Mouse (Mus musculus) neural tube, embryonic 10.5 days (tissue): ENCODE data around the gene Nup43.
"Not testable (repeated sequence)": the region's sequence is repeated elsewhere in the genome, so short reads cannot be mapped to it uniquely, and the experiment has no call there.

ENCODE experiments used
- DNase-seq: peaks from one replicate; pipeline ENCODE4 v3.0.0-alpha.2; 2017; ENCODE audit warnings: low spot score; ENCODE audit errors: extremely low spot score

Nup43 gene

DNA sequence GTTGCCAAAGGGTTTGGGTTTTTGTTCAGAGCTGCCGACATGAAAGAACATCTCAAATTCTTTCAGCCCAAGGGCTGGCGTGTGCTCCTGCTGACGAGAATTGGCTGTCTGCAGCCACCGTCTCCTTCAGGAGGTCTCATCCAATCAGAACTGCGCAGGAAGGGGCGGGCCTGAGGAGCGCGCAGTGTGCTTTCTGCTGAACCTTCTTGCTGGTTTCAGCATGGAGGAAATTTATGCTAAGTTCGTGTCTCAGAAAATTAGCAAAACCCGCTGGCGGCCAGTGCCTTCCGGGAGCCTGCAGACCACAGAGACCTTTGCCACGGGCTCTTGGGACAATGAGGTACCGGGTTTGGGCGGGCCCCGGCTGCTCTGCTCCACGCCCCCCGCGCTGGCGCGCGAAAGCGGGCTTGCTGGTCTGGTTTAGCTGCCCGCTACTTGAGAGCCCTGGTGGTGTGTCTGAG, at the start of gene Nup43:
Gene Nup43 (plus strand): TSS at position 162 of the 461 bp plus-strand sequence.
- peak; percentile 87 for DNase-seq

DNA sequence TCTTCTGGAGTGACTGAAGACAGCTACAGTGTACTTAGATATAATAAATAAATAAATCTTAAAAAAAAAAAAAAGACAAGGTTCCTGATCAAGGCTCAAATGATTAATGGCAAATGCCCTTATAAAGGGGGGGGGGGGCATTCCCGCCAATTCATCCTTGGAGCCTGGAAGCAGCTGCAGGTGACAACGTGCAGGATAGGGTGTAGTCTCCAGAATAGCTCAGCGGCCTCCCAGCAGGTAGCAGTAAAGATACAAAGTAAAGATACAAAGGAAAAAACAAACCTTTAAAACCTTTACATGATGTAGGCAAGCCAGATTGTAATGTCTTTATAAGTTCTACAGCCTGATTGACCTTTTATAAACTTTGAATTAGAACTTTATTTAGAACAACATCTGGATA, 49.7 kb upstream of the Nup43 start:
- DNase-seq = not testable (repeated sequence)

- no peak for DNase-seq
Observed at GRCm38 (mm10) chr10:7619821-7620241, 47.5 kb upstream of the Nup43 start.

- DNase-seq = no peak
Observed at GRCm38 (mm10) chr10:7620723-7621122, 46.6 kb upstream of the Nup43 start.

GRCm38 (mm10) chr10:7622378-7622777, 44.9 kb upstream of the Nup43 start:
- DNase-seq = no peak

DNA sequence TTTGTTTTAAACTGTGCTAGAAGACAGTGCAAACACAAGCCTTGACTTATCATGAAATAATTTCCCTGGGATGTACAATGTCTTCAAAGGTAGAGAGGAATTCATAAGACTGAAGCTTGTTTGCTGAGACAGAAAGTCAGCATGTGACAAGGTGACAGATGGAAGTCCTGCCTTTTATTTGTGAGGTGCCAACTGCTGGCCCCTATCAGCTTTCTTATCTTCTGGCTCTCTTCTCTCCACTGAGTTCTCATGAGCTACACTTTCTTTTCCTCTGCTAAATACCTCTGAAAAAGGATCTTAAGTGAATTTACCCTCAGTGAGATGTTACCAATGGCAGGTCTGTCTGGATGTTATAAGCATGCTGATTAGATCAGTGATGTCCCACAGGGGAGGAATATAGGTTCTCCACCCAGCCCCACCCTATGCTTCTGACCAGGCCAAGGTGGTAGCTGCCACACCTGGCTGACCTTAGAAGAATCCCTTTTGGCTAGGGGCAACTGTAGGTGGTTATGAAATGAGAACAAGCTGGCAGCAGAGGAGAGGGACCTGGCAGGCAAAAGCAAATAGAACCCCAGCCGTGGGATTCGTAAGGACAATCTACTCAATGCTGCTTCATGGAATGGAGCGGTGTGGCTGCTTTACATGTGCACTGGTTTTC, 43.3 kb upstream of the Nup43 start:
- DNase-seq = no peak

DNA sequence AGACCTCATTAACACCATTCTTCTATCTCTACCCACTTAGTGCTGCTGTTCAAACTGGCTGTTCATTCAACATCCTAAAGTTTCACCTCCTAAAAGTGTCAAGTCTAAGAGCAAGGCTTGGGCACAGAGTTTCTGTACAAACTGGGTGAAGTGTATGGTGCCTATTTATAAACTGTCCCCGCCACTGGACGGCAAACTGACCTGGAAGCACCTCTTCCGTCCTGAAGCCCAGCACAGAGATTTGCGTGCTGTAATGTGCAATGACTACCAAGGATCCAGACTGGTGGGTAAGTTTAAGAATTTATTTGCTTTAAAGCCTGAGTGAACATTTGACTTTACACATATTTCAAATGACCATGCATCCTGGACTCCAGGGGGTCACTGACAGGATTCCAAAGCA, 38.2 kb upstream of the Nup43 start:
- DNase-seq = no peak

DNA sequence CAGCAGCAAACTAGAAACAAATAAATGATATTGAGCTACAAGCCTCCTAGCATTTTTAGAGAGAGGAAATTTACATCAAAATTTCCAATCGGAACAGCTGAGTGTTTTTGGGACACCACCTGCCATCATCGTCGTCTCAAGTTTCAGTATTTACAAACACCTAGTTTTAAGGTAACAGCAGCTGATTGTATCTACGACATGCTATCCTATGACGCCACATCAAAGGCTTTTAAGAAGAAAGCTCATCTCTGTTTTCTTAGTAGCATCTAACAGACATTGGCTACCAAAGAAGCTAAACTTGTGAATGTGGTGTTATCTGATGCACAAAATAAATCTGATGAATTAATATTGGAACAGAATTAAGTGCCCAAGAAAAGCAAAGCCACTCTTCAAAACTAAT, 37.0 kb upstream of the Nup43 start:
- DNase-seq = no peak

DNA sequence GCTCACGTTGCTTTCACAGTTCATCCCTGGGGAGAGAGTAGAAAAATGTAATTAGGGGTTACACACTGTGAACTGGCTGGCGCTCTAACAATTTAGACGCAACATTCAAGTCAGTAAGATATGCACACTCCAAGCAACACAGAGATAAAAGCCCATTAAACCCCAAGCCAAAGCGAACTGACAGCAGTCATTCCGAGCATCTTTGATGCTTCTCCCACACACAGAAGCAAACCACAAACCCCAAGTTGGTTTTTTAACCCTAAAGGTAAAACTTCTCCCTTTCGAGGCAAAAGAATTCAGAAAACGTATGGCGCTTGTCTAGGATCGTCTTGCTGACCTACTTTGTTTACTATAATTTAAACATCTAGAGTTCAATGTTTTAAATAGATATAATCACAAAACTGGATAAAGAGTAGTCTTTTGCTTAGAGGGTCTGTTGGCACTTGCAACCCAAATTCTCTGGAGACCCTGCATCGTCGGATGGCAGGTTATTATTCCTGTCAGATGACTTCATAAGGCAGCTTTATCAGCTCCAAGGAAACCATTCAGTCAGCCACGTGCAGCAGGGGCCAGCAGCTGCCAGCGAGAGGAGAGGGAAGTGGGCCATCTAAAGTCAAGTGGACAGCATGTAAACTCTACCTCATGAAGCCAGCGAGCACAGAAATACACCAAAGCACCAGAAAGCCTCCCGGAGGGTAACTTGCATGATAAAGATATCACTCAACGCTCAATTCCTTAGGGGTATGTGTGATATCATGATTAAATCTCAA, 36.2 kb upstream of the Nup43 start:
- DNase-seq = no peak

DNA sequence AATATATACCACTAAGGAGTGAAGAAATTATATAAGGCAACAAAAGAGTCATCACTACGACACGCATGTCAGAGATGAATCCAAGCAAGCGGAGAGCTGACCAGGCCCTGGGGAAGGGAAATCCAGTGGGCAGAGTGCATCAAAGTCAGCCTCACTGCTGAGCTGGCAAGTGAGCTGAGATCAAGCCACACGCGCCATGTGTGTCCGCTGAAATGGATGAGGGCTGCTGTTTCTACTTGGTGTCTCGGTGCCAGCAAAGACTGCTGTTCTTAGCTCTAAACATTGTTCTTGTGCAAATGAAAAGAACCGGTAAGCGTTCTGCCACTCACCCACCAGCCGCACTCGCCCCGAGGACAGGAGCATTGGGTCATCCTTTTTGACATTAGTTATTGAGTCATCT, 26.9 kb upstream of the Nup43 start:
- DNase-seq = no peak

DNA sequence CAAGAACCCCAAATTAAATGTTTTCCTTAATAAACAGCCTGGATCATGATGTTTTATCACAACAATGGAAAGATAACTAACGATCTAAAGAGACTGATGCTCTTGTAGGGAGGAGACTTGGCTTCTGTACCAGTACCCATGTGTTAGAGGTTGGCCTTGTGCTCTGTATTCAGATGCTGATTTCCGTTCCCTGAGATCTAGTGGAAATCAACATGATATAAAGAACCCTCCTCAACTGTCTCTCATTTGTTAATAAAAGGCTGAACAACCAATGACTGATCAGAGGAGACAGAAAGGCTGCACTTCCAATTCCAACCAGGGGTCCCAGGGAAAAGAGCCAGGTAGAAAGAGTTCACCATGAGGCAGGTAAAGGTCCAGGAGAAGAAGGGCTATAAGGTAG, 21.4 kb upstream of the Nup43 start:
- no peak for DNase-seq

DNA sequence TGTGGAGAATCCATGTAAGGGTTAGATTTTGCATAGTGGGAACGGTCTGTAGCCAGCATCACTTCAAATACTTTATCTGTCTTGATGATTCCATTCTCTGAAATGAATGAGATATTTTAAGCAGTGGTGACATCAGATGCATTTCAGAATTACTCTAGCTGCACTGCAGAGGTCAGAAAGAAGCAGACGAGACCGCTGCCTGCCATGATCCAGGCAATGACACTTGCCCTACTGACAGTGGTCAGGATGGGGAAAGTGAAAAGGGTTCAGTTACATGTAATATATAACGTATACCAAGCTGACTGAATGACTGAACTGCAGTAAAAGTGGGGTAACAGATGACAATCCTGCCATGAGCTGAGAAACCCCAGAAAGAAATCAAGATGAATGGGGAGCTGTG, 18.2 kb upstream of the Nup43 start:
- no peak for DNase-seq

- DNase-seq = no peak
Observed at GRCm38 (mm10) chr10:7651057-7651456, 16.2 kb upstream of the Nup43 start.

DNA sequence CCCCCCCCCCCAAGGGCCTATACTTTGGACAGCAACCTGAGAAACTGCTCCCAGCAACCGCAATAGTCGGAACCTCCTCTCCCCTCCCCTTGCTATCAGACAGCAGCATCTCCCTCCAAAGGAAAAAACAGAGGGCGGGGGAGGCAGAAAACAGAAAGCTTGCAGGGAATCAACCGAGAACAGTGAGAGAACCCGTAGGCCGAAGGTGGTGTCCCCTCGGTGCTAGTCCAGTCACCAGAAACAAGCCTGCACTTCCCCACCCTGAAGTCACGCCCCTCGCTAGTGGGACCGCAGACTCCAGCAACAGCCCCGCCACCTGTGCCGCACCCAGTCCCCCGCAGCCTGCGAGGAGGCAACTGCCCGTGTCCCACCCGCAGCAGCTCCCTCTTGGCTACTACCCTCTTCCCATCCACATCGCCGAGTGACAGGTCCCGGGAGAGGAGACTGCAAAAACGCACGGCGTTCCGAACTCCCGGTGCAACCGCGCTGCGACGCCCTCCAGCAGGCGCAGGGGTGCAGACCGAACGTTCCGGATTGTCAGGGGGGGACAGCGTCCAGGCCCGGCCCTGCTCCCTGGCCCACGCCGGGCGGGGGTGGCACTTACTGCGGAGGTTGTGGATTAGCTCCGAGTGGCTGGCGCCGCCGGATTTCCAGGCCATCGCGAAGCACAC, 4.7 kb upstream of the Nup43 start:
- no peak for DNase-seq

DNA sequence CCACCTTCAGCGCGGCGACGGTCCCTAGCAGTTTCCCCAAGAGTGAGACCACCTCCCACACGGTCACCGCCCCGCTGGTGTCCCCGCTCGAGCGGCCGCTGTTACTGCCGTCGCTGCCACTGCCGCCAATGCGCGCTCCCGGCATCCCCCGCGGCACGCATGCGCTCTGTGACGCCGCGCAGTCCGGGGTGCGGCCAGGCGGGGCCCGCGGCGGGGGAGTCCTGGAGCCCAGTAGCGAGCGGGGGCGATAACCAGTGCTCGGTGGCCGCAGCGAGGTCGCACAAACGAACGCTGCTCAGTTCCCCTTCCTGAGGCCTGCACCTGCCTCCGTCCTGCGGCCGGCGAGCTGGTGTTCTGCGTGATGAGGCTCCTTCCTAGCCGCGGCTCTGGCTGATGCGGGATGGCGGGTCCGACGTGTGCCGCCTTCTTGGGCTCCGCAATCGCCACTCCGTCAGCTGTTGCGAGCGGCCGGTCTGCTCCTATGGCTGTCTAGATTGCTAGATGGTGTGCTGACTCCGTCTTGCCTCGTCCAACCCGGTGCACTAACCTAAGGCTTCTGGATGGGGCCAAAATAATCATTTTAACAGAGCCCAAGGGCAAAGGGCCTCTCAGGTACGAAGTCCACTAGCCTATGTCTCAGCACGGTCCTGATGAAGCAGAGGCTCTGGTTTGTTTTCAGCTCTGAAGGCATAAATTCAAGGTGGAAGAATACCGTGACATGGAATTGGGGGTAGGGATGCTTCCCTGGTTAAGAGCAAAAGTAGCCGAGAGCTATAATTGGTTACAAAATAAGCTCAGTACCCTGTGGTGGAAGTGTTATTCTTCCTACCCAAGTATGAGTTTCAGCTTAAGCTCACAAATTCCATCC, 3.9 kb upstream of the Nup43 start:
- peak; percentile 90 for DNase-seq

GRCm38 (mm10) chr10:7664027-7664526, 3.2 kb upstream of the Nup43 start:
- DNase-seq = no peak

GRCm38 (mm10) chr10:7664889-7665288, 2.4 kb upstream of the Nup43 start:
- no peak for DNase-seq

DNA sequence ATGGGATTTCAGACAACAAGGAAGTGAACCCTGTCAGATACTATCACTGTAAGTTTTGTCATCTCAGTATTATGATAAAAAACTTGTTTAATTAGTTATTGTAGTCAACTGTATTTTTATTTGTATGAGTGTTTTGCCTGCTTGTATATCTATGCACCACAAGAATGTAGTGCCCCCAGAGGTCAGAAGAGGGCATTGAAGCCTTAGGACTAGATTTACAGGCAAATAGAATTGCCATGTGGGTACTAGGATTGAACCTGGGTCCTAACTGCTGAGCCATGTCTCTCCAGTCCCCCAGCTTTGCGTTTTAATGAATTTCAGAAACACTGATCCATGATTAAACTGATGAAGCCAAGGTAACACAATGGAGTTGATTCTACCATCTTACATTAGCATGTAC, 6.4 kb downstream of the Nup43 start:
- no peak for DNase-seq

DNA sequence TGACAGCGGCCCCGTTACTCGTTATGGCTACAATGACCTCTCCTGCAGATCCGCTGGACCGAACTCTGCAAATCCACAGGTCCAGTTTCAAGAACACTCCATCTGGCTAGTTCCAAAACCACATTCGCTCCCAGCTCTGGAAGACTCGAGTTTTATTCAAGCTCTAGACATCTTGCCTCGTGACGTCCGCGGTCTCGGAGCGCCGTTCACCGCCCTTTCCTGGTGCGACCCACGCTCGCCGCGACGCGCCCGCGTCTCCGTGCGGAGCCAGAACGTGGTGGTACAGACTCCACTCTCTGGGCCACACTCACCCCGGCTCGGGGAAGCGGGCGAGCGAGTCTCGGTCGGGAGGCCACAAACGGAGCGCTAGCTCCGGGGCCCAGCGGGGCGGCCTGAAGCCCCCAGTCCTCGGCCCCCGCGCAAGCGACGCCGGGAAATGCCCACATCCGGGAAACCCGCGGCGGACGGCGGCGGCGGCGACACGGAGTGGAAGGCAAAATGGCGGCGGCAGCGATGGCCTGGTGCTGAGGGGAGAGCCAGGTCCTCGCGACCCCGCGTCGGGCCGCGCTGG, 13.5 kb downstream of the Nup43 start, which contains the start of the genes Pcmt1 and Lats1:
Gene Pcmt1 (minus strand): TSS at position 406 of the 571 bp plus-strand sequence.
Gene Lats1 (plus strand): TSS at position 484 of the 571 bp plus-strand sequence.
- DNase-seq = peak; percentile 94

GRCm38 (mm10) chr10:7681343-7682025, 14.2 kb downstream of the Nup43 start:
- peak; percentile 83 for DNase-seq
